Mouse (Mus musculus) lung, postnatal 0 days (tissue): ENCODE measurements at regions not wholly inside any gene's neighbourhood (a gene's known extent, or its start where the extent isn't known, plus 50 kb on each side); places are given as distances from the start of the nearest gene placed in this dataset.

Experiments used
- ATAC-seq: fragments of 200-750 bp; cut with Nextera tagmentation; 2 replicates; pipeline ENCODE4 v1.8.0; 2017; ENCODE audit warnings: moderate library complexity
- DNase-seq: peaks from one replicate; pipeline ENCODE4 v3.0.0-alpha.2; 2016; ENCODE audit warnings: low spot score
- H3K27ac ChIP-seq: fragments of 300-500 bp; sonication (generic); 2 replicates; pipeline ENCODE4 v1.5.1; 2014; ENCODE audit warnings: antibody characterized with exemption, mild to moderate bottlenecking, low read length, mixed read lengths
- H3K27me3 ChIP-seq: fragments of 300-500 bp; sonication (generic); replicated peaks from 2 replicates; pipeline ENCODE4 v1.6.1; 2014; ENCODE audit warnings: low read length, mixed read lengths; ENCODE audit not compliant: insufficient read depth
- H3K36me3 ChIP-seq: fragments of 300-500 bp; sonication (generic); 2 replicates; pipeline ENCODE4 v1.6.1; 2014; ENCODE audit warnings: low read length, mixed read lengths; ENCODE audit not compliant: insufficient read depth
- H3K4me1 ChIP-seq: fragments of 300-500 bp; sonication (generic); 2 replicates; pipeline ENCODE4 v1.6.1; 2014; ENCODE audit warnings: antibody characterized with exemption, low read depth, low read length, mixed read lengths; ENCODE audit not compliant: insufficient read depth
- H3K4me2 ChIP-seq: fragments of 300-500 bp; sonication (generic); replicated peaks from 2 replicates; pipeline ENCODE4 v1.6.1; 2014; ENCODE audit warnings: low read depth, mild to moderate bottlenecking, low read length, moderate library complexity, mixed read lengths
- H3K4me3 ChIP-seq: fragments of 300-500 bp; sonication (generic); 2 replicates; pipeline ENCODE4 v1.5.1; 2014; ENCODE audit warnings: low read depth, low read length
- H3K9ac ChIP-seq: fragments of 300-500 bp; sonication (generic); replicated peaks from 2 replicates; pipeline ENCODE4 v1.6.1; 2014; ENCODE audit warnings: low read depth, mild to moderate bottlenecking
- H3K9me3 ChIP-seq: fragments of 300-500 bp; sonication (generic); 2 replicates; pipeline ENCODE4 v1.6.1; 2016; ENCODE audit warnings: low read length, mixed read lengths
- CTCF ChIP-seq: IDR thresholded peaks from 2 replicates; pipeline ENCODE4 v1.5.1; 2016; ENCODE audit warnings: antibody characterized with exemption, mild to moderate bottlenecking
- EP300 ChIP-seq: IDR thresholded peaks from 2 replicates; pipeline ENCODE4 v1.6.1; 2016; ENCODE audit warnings: antibody characterized with exemption, mild to moderate bottlenecking, control low read depth
- WGBS: fragments of 180-500 bp; shearing (Covaris S2); extraction: QIAGEN DNeasy Blood & Tissue Kit; methylation state at CpG from one replicate; pipeline ENCODE4 v1.1.7; 2014; 5-methylcytosine and 5-hydroxymethylcytosine counted together

DNA sequence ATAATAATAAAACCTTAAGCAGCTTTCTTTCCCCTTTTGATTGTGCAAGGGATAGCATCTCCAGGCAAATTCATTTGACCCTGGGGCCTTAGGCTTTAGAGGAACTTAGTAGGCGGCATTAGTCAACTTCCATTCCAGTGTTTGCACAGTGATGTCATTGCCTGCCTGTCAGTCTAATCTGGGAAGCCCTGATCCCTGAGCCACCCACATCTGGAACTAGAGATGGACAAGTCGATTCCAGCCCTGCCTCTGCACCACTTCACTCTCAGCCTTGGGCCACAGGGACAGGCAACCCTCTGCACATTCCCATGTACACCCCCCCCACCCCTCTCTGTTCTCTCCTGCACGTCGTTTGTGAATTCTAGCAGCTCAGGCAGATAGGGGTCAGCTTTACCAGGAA lies 164.0 kb upstream of the Gli2 start:
- Histone ChIP-seq H3K36me3 (no peaks in the 10 kb centered on the region), H3K27ac (no peak overlapping the region), H3K4me1 (no peaks in the 10 kb centered on the region), H3K4me3 (no peak overlapping the region), H3K9me3 (no peaks in the 10 kb centered on the region), H3K27me3 (no peaks in the 10 kb centered on the region), H3K4me2 (no peak overlapping the region), H3K9ac (no peak overlapping the region)
- no peak for ATAC-seq
- DNase-seq, result peak; percentile 21
- WGBS, result 25% methylated on average over 4 of the region's 4 CpGs
- TF ChIP-seq CTCF, result no peak
- no peak for TF ChIP-seq EP300

DNA sequence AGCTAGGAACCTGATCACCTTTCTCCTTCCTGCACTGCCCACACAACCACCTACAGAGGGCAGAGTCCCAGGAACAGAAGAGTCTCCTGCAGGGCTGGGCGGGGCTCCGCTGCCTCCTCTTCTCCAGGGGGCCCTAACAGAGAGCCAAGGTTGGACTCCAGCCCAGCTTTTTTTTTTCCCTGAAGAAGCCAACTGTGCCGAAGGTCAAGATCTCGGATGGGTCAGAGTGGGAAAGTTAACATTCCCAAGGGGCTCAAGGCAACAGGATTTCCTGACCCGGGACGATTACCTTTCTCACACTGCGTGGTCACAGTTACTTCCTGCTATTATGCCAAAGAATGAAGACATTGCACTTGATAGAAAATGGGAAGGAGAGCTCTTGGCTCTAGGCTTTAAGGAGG lies 156.2 kb upstream of the Gli2 start:
- H3K9me3 ChIP-seq, result no peaks in the 10 kb centered on the region
- H3K36me3 ChIP-seq, result no peaks in the 10 kb centered on the region
- no peak overlapping the region for H3K9ac ChIP-seq
- H3K4me2 ChIP-seq, result no peak overlapping the region
- TF ChIP-seq EP300 (peak; percentile 94), CTCF (peak; percentile 55)
- DNase-seq (peak; percentile 72), ATAC-seq (peak; percentile 84)
- 20% methylated on average over 7 of the region's 7 CpGs for whole genome bisulfite sequencing
- H3K27ac ChIP-seq, result no peak overlapping the region
- peaks cover 6% of the 10 kb centered on the region; the same call in 1 of the 2 replicates for H3K4me1 ChIP-seq
- H3K27me3 ChIP-seq, result no peaks in the 10 kb centered on the region
- H3K4me3 ChIP-seq, result no peak overlapping the region

- Histone ChIP-seq H3K4me3 (no peak overlapping the region), H3K9ac (no peak overlapping the region), H3K4me1 (no peaks in the 10 kb centered on the region), H3K4me2 (no peak overlapping the region), H3K36me3 (no peaks in the 10 kb centered on the region), H3K27ac (no peak overlapping the region), H3K9me3 (no peaks in the 10 kb centered on the region), H3K27me3 (no peaks in the 10 kb centered on the region)
- TF ChIP-seq EP300 (no peak), CTCF (no peak)
- ATAC-seq (no peak), DNase-seq (no peak)
- WGBS, result 77% methylated on average over 6 of the region's 6 CpGs
These were observed 149.0 kb upstream of the Gli2 start for GRCm38 (mm10) chr1:119202456-119202855.

GRCm38 (mm10) chr1:119197415-119197700 lies 143.9 kb upstream of the Gli2 start:
- Histone ChIP-seq H3K4me3 (no peak overlapping the region), H3K9ac (no peak overlapping the region), H3K4me2 (no peak overlapping the region), H3K9me3 (no peaks in the 10 kb centered on the region), H3K27ac (no peak overlapping the region), H3K36me3 (no peaks in the 10 kb centered on the region), H3K4me1 (no peaks in the 10 kb centered on the region), H3K27me3 (no peaks in the 10 kb centered on the region)
- ATAC-seq, result no peak
- no peak for TF ChIP-seq EP300
- no peak for TF ChIP-seq CTCF
- WGBS, result 32% methylated on average over 7 of the region's 7 CpGs
- no peak for DNase-seq

DNA sequence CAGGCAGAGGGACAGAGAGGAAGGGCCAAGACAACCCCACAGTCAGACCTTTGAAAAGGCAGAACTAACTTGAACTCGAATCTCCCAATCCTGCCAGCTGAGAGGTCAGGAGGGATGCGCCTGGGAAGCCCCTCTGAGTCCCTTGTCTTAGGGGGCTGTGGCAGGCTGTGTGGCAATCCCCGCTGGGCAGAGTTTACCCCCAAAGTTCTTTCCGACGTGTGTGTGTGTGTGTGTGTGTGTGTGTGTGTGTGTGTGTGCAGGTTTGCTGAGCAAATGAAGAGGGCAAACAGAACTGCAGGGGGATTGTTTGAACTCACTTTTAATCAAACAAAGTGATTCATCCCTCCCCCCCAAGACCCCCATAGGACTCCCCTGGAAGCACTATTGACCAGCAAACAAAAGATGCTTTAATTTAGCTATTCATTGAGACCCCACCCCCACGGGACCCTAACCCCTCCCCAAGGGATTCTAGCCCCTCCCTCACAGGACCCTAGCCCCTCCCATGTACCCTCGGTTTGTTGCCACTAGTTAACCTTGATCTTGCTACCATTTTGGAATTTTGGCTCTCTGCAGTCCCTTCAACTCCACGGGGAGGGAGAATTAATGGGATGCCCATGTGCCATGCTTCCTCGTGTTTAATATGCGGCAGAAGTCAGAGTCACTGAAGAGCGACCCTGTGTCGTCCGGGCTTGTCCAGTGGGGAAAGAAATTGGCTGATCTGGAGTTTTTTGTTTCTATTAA lies 143.4 kb upstream of the Gli2 start:
- H3K27me3 ChIP-seq, result no peaks in the 10 kb centered on the region
- TF ChIP-seq CTCF (no peak), EP300 (no peak)
- DNase-seq, result no peak
- H3K4me1 ChIP-seq, result no peaks in the 10 kb centered on the region
- H3K9ac ChIP-seq, result no peak overlapping the region
- ATAC-seq, result no peak
- H3K4me3 ChIP-seq, result no peak overlapping the region
- no peaks in the 10 kb centered on the region for H3K36me3 ChIP-seq
- WGBS, result 40% methylated on average over 13 of the region's 13 CpGs
- no peak overlapping the region for H3K4me2 ChIP-seq
- no peaks in the 10 kb centered on the region for H3K9me3 ChIP-seq
- H3K27ac ChIP-seq, result no peak overlapping the region

DNA sequence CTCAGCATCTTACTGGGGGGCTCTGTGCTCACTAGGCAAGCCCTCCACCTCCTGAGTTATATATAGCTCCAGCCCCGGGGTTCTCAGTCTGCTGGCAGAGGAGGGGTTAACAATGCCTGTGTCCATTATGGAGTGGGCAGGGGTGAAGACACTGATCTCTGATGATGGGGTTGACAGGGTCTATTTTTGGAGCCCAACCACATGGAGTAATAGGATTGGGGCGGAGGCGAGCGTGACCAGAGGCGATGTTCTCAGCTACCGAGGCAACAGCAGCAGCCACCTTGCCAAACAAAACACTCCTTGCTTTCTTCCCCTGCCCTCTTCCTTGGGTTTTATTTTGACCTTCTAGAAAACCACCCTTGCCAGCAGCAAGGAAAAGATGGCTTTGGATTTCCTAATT lies 141.1 kb upstream of the Gli2 start:
- Histone ChIP-seq H3K4me2 (no peak overlapping the region), H3K9me3 (no peaks in the 10 kb centered on the region), H3K36me3 (no peaks in the 10 kb centered on the region), H3K4me3 (no peak overlapping the region), H3K9ac (no peak overlapping the region), H3K27me3 (no peaks in the 10 kb centered on the region), H3K4me1 (no peaks in the 10 kb centered on the region), H3K27ac (no peak overlapping the region)
- no peak for TF ChIP-seq EP300
- no peak for TF ChIP-seq CTCF
- no peak for DNase-seq
- WGBS, result 60% methylated on average over 6 of the region's 6 CpGs
- ATAC-seq, result no peak

DNA sequence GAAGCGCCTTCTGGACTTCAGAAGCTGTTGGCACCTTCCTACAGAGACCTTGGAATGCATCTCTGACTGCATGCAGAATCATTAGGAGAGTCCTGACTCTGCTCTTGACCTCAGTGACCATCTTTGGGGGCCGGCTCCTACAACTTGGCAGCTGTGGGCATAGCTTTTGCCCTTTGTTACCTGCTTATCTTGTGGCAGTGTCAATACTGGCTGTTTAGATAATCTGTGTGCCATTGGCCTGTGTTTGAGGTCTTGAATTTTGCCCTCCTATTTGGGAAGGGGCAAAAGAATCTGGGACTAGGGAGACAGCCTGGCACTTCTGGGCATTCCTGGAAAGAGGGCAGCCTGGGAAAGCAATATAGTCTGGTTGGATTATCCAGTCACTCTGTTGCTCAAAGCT lies 137.8 kb upstream of the Gli2 start:
- 55% methylated on average over 2 of the region's 2 CpGs for WGBS
- H3K4me3 ChIP-seq, result no peak overlapping the region

More for the DNA sequence above, 137.8 kb upstream of the Gli2 start:
- ATAC-seq, result no peak
- Histone ChIP-seq H3K4me1 (no peaks in the 10 kb centered on the region), H3K9me3 (no peaks in the 10 kb centered on the region), H3K4me2 (no peak overlapping the region), H3K9ac (no peak overlapping the region), H3K27ac (no peak overlapping the region), H3K36me3 (no peaks in the 10 kb centered on the region), H3K27me3 (no peaks in the 10 kb centered on the region)
- no peak for TF ChIP-seq CTCF
- no peak for TF ChIP-seq EP300
- no peak for DNase-seq
